Mouse (Mus musculus) MEL (cell line): ENCODE data around the gene Cog7. TPM values are rescaled to one million over a fixed set of nuclear protein-coding genes. Genes with fewer than 3 reads are reported as not detected.

Experiments
- DNase-seq: peaks from one replicate; pipeline ENCODE4 v3.0.0; 2011; ENCODE audit warnings: low read depth, low spot score
- H3K27ac ChIP-seq: 2 replicates; pipeline ENCODE4 v1.5.1; 2012; ENCODE audit warnings: low read depth, mild to moderate bottlenecking, control low read depth, low read length, moderate library complexity; ENCODE audit not compliant: control insufficient read depth
- H3K27me3 ChIP-seq, 2 experiments: fragments of 150-350 bp in 1 of 2; sonication (generic) in 1 of 2; 2 replicates each; pipeline ENCODE4 v1.6.1; 2012; ENCODE audit warnings: low read length in 2 of 2, mild to moderate bottlenecking in 2 of 2, improper control_type of control experiment in 1 of 2, moderate library complexity in 1 of 2; ENCODE audit not compliant: insufficient read depth in 2 of 2, control insufficient read depth in 1 of 2
- H3K36me3 ChIP-seq, 2 experiments: 2 replicates each; pipeline ENCODE4 v1.6.1; 2012 to 2014; ENCODE audit warnings: low read length in 2 of 2, improper control_type of control experiment in 1 of 2, inconsistent platforms in 1 of 2, mild to moderate bottlenecking in 1 of 2; ENCODE audit not compliant: insufficient read depth in 2 of 2, control insufficient read depth in 1 of 2
- H3K4me1 ChIP-seq, 2 experiments: fragments of 150-350 bp in 1 of 2; sonication (generic) in 1 of 2; 2 replicates each; pipeline ENCODE4 v1.6.1; 2012; ENCODE audit warnings: low read length in 2 of 2, improper control_type of control experiment in 1 of 2, mild to moderate bottlenecking in 1 of 2; ENCODE audit not compliant: insufficient read depth in 2 of 2, control insufficient read depth in 1 of 2
- H3K4me3 ChIP-seq, 2 experiments: fragments of 150-350 bp in 1 of 2; sonication (generic) in 1 of 2; 2 replicates each; pipeline ENCODE4 v1.5.1; 2012; ENCODE audit warnings: low read depth in 2 of 2, low read length in 2 of 2, mild to moderate bottlenecking in 2 of 2, moderate library complexity in 2 of 2, control low read depth in 1 of 2, improper control_type of control experiment in 1 of 2; ENCODE audit not compliant: control insufficient read depth in 1 of 2, insufficient read depth in 1 of 2
- H3K79me2 ChIP-seq: 2 replicates; pipeline ENCODE4 v1.6.1; 2012; ENCODE audit warnings: mild to moderate bottlenecking, low read length, moderate library complexity; ENCODE audit not compliant: control insufficient read depth, poor library complexity, insufficient read depth
- H3K9ac ChIP-seq: 2 replicates; pipeline ENCODE4 v1.6.1; 2012; ENCODE audit warnings: low read depth, mild to moderate bottlenecking, control low read depth, low read length, moderate library complexity; ENCODE audit not compliant: control insufficient read depth, poor library complexity, severe bottlenecking
- H3K9me3 ChIP-seq: fragments of 150-350 bp; sonication (generic); replicated peaks from 2 replicates; pipeline ENCODE4 v1.6.1; 2012; ENCODE audit warnings: mild to moderate bottlenecking, low read length, improper control_type of control experiment, moderate library complexity; ENCODE audit not compliant: insufficient read depth
- CHD2 ChIP-seq: IDR thresholded peaks from 2 replicates; pipeline ENCODE4 v1.6.1; 2011; ENCODE audit warnings: low read length, improper control_type of control experiment
- CTCF ChIP-seq, 3 experiments: IDR thresholded peaks in 2 of 3; conservative IDR thresholded peaks in 1 of 3; 2 replicates each; pipeline ENCODE4 v1.5.1; 2011 to 2012; ENCODE audit warnings: low read length in 3 of 3, low read depth in 2 of 3, mild to moderate bottlenecking in 2 of 3, improper control_type of control experiment in 1 of 3, inconsistent platforms in 1 of 3, mixed read lengths in 1 of 3, moderate library complexity in 1 of 3; ENCODE audit not compliant: control insufficient read depth in 1 of 3, insufficient read depth in 1 of 3, poor library complexity in 1 of 3, severe bottlenecking in 1 of 3
- E2F4 ChIP-seq: IDR thresholded peaks from 2 replicates; pipeline ENCODE4 v1.6.1; 2011; ENCODE audit warnings: low read depth, low read length, improper control_type of control experiment, borderline replicate concordance
- EP300 ChIP-seq, 2 experiments: IDR thresholded peaks; 2 replicates each; pipeline ENCODE4 v1.6.1; 2011; ENCODE audit warnings: improper control_type of control experiment in 2 of 2, low read length in 2 of 2, low read depth in 1 of 2, mild to moderate bottlenecking in 1 of 2
- ETS1 ChIP-seq: IDR thresholded peaks from 2 replicates; pipeline ENCODE4 v1.6.1; 2012; ENCODE audit warnings: low read depth, mild to moderate bottlenecking, inconsistent platforms, low read length, improper control_type of control experiment, moderate library complexity
- GABPA ChIP-seq: IDR thresholded peaks from 2 replicates; pipeline ENCODE4 v1.6.1; 2012; ENCODE audit warnings: low read depth, mild to moderate bottlenecking, inconsistent platforms, low read length, improper control_type of control experiment, moderate library complexity
- GATA1 ChIP-seq: IDR thresholded peaks from 2 replicates; pipeline ENCODE4 v1.6.1; 2011; ENCODE audit warnings: low read depth, low read length, improper control_type of control experiment
- MAX ChIP-seq: IDR thresholded peaks from 2 replicates; pipeline ENCODE4 v1.6.1; 2011; ENCODE audit warnings: low read length, improper control_type of control experiment
- MEF2A ChIP-seq: IDR thresholded peaks from 2 replicates; pipeline ENCODE4 v1.6.1; 2014; ENCODE audit warnings: low read depth, mild to moderate bottlenecking, inconsistent platforms, low read length, improper control_type of control experiment; ENCODE audit not compliant: poor library complexity, insufficient replicate concordance, severe bottlenecking; ENCODE audit errors: extremely low read depth
- MXI1 ChIP-seq: IDR thresholded peaks from 2 replicates; pipeline ENCODE4 v1.6.1; 2011; ENCODE audit warnings: mild to moderate bottlenecking, low read depth, low read length, improper control_type of control experiment
- NELFE ChIP-seq: IDR thresholded peaks from 2 replicates; pipeline ENCODE4 v1.6.1; 2011; ENCODE audit warnings: low read depth, low read length, improper control_type of control experiment
- NRF1 ChIP-seq: IDR thresholded peaks from 2 replicates; pipeline ENCODE4 v1.6.1; 2014; ENCODE audit warnings: low read depth, mild to moderate bottlenecking, inconsistent platforms, low read length, improper control_type of control experiment, moderate library complexity; ENCODE audit not compliant: poor library complexity, insufficient read depth, severe bottlenecking
- POLR2AphosphoS5 ChIP-seq: IDR thresholded peaks from 2 replicates; pipeline ENCODE4 v1.6.1; 2012; ENCODE audit warnings: low read depth, borderline replicate concordance, mild to moderate bottlenecking, inconsistent platforms, low read length, moderate library complexity, mixed read lengths
- RAD21 ChIP-seq: IDR thresholded peaks from 2 replicates; pipeline ENCODE4 v1.6.1; 2011; ENCODE audit warnings: mild to moderate bottlenecking, low read depth, low read length, improper control_type of control experiment
- SIN3A ChIP-seq: IDR thresholded peaks from 2 replicates; pipeline ENCODE4 v1.6.1; 2012; ENCODE audit warnings: low read length, improper control_type of control experiment, inconsistent platforms
- SMC3 ChIP-seq: IDR thresholded peaks from 2 replicates; pipeline ENCODE4 v1.6.1; 2011; ENCODE audit warnings: low read depth, low read length, improper control_type of control experiment
- TAL1 ChIP-seq: IDR thresholded peaks from 2 replicates; pipeline ENCODE4 v1.6.1; 2012; ENCODE audit warnings: mild to moderate bottlenecking, inconsistent platforms, low read length, moderate library complexity, mixed read lengths
- TBP ChIP-seq: IDR thresholded peaks from 2 replicates; pipeline ENCODE4 v1.8.0; 2011; ENCODE audit warnings: low read depth, low read length, improper control_type of control experiment
- UBTF ChIP-seq: IDR thresholded peaks from 2 replicates; pipeline ENCODE4 v1.6.1; 2012; ENCODE audit warnings: low read depth, mild to moderate bottlenecking, inconsistent platforms, low read length, improper control_type of control experiment, moderate library complexity, borderline replicate concordance; ENCODE audit not compliant: insufficient read depth
- USF1 ChIP-seq: IDR thresholded peaks from 2 replicates; pipeline ENCODE4 v1.6.1; 2014; ENCODE audit warnings: low read depth, mild to moderate bottlenecking, inconsistent platforms, low read length, improper control_type of control experiment, moderate library complexity
- ZMIZ1 ChIP-seq: IDR thresholded peaks from 2 replicates; pipeline ENCODE4 v1.6.1; 2012; ENCODE audit warnings: low read depth, mild to moderate bottlenecking, inconsistent platforms, low read length, improper control_type of control experiment, moderate library complexity
- ZNF384 ChIP-seq: IDR thresholded peaks from 2 replicates; pipeline ENCODE4 v1.6.1; 2012; ENCODE audit warnings: low read depth, mild to moderate bottlenecking, inconsistent platforms, low read length, improper control_type of control experiment
- polyA plus RNA-seq, 2 experiments: library from polyadenylated mRNA; stranded (reverse) in 1 of 2; unstranded in 1 of 2; fragments of >175 nt in 1 of 2; fragments of >200 nt in 1 of 2; gene quantifications; 2 replicates each; pipeline versions ENCODE4 v1.2.1 to v1.2.4; 2012; ENCODE audit warnings: low replicate concordance in 2 of 2, low read depth in 1 of 2; ENCODE audit not compliant: insufficient read length in 2 of 2, insufficient read depth in 1 of 2, missing spikeins in 1 of 2
- total RNA-seq: library from RNA; depleted of rRNA; stranded (reverse); fragments of 300-350 nt; gene quantifications from 2 replicates; pipeline ENCODE4 v1.2.3, GENCODE M21; 2012

The Cog7 gene
- total and polyA plus RNA-seq, 3 experiments, result 17.1 to 21.2 TPM; not detected in 1

- no peak overlapping the region for H3K9ac ChIP-seq
- TF ChIP-seq MAX, result no peak
- TF ChIP-seq RAD21, result no peak
- TF ChIP-seq CHD2, result no peak
- TF ChIP-seq USF1, result no peak
- TF ChIP-seq E2F4, result no peak
- no peak for TF ChIP-seq SIN3A
Measured at GRCm38 (mm10) chr7:121962571-121962959, 18.9 kb downstream of the Cog7 start.

GRCm38 (mm10) chr7:121961913-121962570 lies 19.5 kb downstream of the Cog7 start:
- no peak overlapping the region for H3K4me3 ChIP-seq
- no peaks in the 10 kb centered on the region for H3K9me3 ChIP-seq
- H3K27me3 ChIP-seq, result no peaks in the 10 kb centered on the region
- H3K79me2 ChIP-seq, result no peaks in the 10 kb centered on the region
- peaks cover 0 to 2% of the 10 kb centered on the region in 2 experiments; a peak in 3 of 4 replicates for H3K36me3 ChIP-seq
- H3K9ac ChIP-seq, result no peak overlapping the region
- no peak for DNase-seq
- TF ChIP-seq CHD2 (no peak), MXI1 (no peak), EP300 (IDR thresholded peaks at IDR 0.05; ENCODE audit: low read depth in 1 of 2, low read length in 2 of 2) (no peak), GABPA (no peak), NELFE (no peak), ETS1 (no peak), UBTF (no peak), RAD21 (no peak), ZMIZ1 (no peak), POLR2AphosphoS5 (no peak), NRF1 (no peak), CTCF (IDR thresholded peaks at IDR 0.05 in 2 of 3, conservative IDR thresholded peaks at IDR 0.05 in 1 of 3; ENCODE audit: control insufficient read depth in 1 of 3, insufficient read depth in 1 of 3, low read depth in 2 of 3, low read length in 3 of 3, poor library complexity in 1 of 3, severe bottlenecking in 1 of 3) (no peak), MAX (no peak), ZNF384 (no peak), SMC3 (no peak), TBP (no peak), MEF2A (no peak), USF1 (no peak), GATA1 (no peak), TAL1 (no peak)
- H3K27ac ChIP-seq, result no peak overlapping the region
- H3K4me1 ChIP-seq, result peaks cover 0 to 9% of the 10 kb centered on the region in 2 experiments; a peak in 2 of 4 replicates

More at GRCm38 (mm10) chr7:121962571-121962959, 18.9 kb downstream of the Cog7 start:
- no peak for DNase-seq
- no peak overlapping the region for H3K27ac ChIP-seq
- H3K27me3 ChIP-seq, result no peaks in the 10 kb centered on the region
- H3K36me3 ChIP-seq, result peaks cover 0 to 2% of the 10 kb centered on the region in 2 experiments
- no peak overlapping the region for H3K4me3 ChIP-seq
- H3K79me2 ChIP-seq, result no peaks in the 10 kb centered on the region
- no peaks in the 10 kb centered on the region for H3K9me3 ChIP-seq
- H3K4me1 ChIP-seq, result peaks cover 0 to 9% of the 10 kb centered on the region in 2 experiments; a peak in 2 of 4 replicates
